Mouse (Mus musculus) kidney, adult 2 months (tissue): ENCODE data around the gene Spp1.

Experiments used
- CTCF ChIP-seq: fragments of 200-500 bp; conservative IDR thresholded peaks from 2 replicates; pipeline ENCODE4 v1.5.1; 2011; ENCODE audit warnings: low read depth, mild to moderate bottlenecking, control low read depth, low read length, moderate library complexity, mixed read lengths; ENCODE audit not compliant: insufficient read depth, insufficient read length
- POLR2A ChIP-seq: fragments of 200-500 bp; IDR thresholded peaks from one replicate; pipeline ENCODE4 v1.6.1; 2011; ENCODE audit warnings: low read depth, low read length, control low read depth

- TF ChIP-seq POLR2A, result no peak
- no peak for TF ChIP-seq CTCF
Observed at GRCm38 (mm10) chr5:104453075-104453474, 18.2 kb downstream of the Spp1 start.
